Mouse (Mus musculus): ENCODE results near the gene Myh9. TPM values are rescaled to one million over a fixed set of nuclear protein-coding genes. Genes with fewer than 3 reads are reported as not detected.

The Myh9 gene
- 10 to 100 TPM; 70.3 to 73.8 TPM for total RNA-seq (2021)
- long read RNA-seq, experiment 1, full-length matches to known transcripts: 7 of 15 reads
- long read RNA-seq, experiment 1, partial matches to known transcripts: 8 of 15 reads
- long read RNA-seq, experiment 1, other reads (novel, unspliced or antisense): 0 of 15 reads
- long read RNA-seq, experiment 2, full-length matches to known transcripts: 5 of 10 reads
- long read RNA-seq, experiment 2, partial matches to known transcripts: 4 of 10 reads
- long read RNA-seq, experiment 2, other reads (novel, unspliced or antisense): 1 of 10 reads

DNA sequence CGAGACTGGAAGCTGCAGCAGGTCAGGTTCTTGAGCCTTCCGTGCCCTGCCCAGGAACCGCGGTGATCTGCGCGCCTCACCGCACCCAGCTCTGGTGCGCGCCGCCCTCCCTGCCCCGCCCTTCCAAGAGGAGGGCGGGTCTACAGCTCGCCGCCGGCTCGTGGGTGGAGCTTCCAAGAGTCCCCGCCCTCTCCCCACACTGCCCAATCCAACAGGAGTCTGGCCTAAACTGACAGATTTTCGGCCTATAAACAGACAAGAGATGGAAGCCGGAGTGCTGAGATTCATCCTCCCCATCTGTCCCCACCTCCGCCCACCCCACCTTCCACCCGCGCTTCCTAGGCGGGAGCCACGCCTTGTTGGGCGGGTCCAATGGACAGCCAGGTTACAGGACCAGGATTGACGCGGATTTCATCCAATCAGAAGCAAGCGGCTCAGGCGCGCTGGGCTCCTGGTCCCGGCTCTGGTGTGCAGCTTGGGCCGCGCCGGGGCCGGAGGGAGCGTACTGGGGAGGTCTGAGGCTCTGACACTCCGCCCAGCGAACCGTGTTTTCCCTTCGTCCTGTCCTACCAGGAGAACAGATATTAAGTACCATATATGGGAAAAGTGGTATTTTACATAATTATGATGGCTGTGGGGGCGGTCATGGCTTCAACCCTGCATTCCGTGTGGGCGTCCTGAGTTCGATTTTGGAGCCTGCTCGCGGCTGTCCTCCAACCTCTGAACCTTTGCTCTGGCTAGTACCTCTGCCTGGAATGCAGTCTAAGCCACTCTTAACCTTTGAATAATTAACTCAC is at the start of gene Myh9:
Gene Myh9, minus strand, starts transcription at position 129 of the 797 bp plus-strand sequence.
- intact Hi-C loops (cut with DNase I): loop anchor here (5.0 kb wide), 1 partner anchor 60 kb away; no protein-coding TSS in a partner anchor

DNA sequence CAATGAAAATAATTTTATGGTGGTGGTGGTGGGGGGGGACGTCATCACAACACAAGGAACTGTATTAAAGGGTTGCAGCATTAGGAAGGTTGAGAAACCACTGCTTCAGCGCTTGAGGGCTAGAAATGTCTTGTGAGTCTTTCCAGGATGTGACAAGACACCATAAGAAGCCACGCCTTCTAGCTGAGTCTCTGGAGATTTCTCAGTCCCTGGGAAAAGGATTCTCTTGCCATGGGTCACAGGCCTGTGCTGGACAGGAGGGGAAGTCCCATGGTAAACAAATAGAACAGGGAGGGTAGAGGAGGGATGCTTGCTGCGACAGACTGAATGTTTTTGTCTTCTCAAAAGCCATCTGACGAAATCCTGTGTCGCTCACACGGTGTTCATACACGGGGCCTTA is 49.8 kb upstream of the Myh9 start:
- DNase-seq (ENCODE audit: low spot score in 2 of 2): no peak
- intact Hi-C loops (cut with DNase I): no loop called here

More for the DNA sequence above, at the start of gene Myh9:
- DNase-seq (ENCODE audit: low spot score in 2 of 2): peak; percentile 99 to 100

GRCm38 (mm10) chr15:77889761-77890422 is 47.9 kb upstream of the Myh9 start:
- DNase-seq (ENCODE audit: low spot score in 2 of 2): no peak
- intact Hi-C loops (cut with DNase I): no loop called here

DNA sequence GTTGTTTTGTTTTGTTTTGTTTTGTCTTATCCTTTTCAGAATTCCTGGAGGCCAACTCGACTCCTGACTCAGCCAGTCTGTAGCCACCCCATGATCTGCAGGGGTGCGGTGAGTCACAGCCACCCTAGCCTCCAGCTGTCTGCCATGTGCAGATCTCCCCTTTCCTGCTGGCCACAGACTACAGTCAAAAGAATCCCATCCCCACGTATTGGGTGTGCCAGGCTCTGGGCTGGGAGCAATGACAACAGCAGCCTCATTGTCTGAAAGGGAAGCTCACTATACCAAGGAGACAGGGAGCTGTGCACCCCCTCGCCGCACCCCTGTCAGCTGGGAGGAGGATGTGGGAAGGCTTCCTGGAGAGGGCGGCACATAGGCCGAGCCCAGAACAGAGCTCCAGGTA is 46.3 kb upstream of the Myh9 start:
- intact Hi-C loops (cut with DNase I): no loop called here

GRCm38 (mm10) chr15:77887093-77887488 is 45.1 kb upstream of the Myh9 start:
- intact Hi-C loops (cut with DNase I): no loop called here
- peak; percentile 20 to 39 for DNase-seq (ENCODE audit: low spot score in 2 of 2)

More for the DNA sequence above, 46.3 kb upstream of the Myh9 start:
- DNase-seq (ENCODE audit: low spot score in 2 of 2): no peak

DNA sequence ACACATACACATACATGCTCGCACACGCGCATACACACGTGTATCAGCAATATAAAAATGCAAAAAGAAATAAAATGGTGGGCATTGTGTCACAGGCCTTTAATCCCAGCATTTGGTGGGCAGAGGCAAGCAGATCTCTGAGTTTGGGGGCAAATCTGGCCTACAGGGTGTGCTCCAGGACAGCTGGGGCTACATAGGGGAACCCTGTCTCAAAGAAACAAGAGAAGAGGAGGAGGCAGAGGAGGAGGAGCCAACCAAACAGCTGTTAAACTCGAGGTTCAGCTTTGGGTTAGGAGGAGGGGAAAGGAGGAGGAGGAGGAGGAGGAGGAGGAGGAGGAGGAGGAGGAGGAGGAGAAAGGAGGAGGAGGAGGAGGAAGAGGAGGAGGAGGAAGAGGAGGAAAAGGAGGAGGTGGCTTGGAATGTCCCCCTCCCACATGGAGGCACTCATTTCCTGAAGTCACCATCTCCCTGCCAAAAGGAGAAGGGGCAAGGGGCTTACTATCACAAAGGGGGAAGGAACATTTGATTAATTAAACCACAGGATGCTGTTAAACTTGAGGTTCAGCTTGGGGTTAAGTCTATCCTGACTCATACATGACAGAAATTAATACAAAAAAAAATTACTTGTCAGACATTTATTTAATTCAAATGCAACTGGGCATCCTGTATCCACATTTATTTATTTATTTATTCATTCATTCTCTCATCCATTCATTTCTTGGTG is 44.6 kb upstream of the Myh9 start:
- DNase-seq (ENCODE audit: low spot score in 2 of 2): no peak
- intact Hi-C loops (cut with DNase I): no loop called here

DNA sequence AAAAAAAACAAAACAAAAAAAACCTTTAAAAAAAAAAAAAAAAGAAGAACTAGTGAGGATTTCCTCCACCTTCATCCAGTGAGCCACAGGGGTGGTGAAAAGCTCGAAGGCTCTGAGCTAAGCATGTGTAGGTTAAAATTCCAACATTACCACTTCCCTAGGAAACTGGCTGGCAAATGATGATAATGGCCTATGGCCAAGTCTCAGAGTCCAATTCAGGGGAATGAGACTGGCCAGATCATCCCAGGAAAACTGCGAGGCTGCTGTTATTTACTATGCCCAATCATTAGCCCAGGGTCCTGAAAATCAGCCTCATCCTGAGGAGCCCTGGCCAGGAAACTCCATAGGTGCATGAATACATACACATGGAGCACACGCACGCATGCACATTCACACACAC is 44.0 kb upstream of the Myh9 start:
- DNase-seq (ENCODE audit: low spot score in 2 of 2): no peak
- intact Hi-C loops (cut with DNase I): no loop called here

- no peak for DNase-seq (ENCODE audit: low spot score in 2 of 2)
- intact Hi-C loops (cut with DNase I): no loop called here
These were observed 43.2 kb upstream of the Myh9 start for GRCm38 (mm10) chr15:77885159-77885558.

GRCm38 (mm10) chr15:77883697-77884010 is 41.7 kb upstream of the Myh9 start:
- intact Hi-C loops (cut with DNase I): no loop called here

DNA sequence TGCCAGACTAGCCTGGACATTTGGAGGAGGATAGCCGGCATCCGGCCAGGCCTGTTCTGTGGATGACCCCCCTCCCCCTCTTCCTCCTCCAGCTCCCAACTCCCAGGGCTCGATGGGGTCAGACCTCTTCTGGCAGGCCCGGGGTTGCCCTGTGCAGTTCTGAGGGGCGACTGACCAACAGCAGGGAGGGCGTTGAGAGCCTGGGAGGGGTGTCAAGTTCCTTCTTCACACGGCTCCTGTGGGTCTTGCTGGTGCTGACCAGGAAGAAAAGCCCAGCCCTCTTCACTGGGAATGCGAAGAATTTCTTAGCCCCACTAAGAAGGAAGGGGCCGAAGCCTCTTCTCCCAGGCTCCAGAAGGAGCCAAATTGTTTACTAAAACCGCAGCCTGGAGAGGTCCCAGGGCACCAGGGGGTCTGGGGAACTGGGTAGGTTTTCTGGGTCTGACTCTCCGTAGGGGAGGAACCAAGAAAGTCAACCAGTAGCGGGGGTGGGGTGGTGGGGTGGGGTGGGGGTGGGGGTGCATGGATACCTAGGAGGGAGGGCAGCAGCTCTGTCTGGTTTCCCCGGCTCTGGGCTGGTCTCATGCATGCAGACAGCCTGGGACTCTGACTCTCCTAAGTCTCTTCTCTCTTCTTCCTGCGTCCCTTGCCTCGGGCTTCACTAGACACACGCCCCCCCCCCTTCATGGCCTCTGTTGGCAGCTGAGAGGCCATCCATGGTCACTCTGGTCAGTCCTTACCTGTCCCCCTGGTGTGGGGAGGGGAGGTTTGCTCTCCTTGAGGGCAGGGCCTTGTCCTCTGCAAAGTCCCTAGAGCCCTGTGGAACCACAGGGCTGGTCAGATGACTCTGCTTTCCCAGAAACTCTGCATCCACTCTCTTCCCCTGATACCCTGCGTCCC is 41.1 kb upstream of the Myh9 start:
- intact Hi-C loops (cut with DNase I): no loop called here
- DNase-seq (ENCODE audit: low spot score in 2 of 2): no peak

More at GRCm38 (mm10) chr15:77883697-77884010, 41.7 kb upstream of the Myh9 start:
- no peak for DNase-seq (ENCODE audit: low spot score in 2 of 2)

- intact Hi-C loops (cut with DNase I): no loop called here
- DNase-seq (ENCODE audit: low spot score in 2 of 2): no peak
These were observed 40.3 kb upstream of the Myh9 start for GRCm38 (mm10) chr15:77882297-77882696.

- no peak for DNase-seq (ENCODE audit: low spot score in 2 of 2)
- intact Hi-C loops (cut with DNase I): no loop called here
These were observed 39.7 kb upstream of the Myh9 start for GRCm38 (mm10) chr15:77881698-77882097.

GRCm38 (mm10) chr15:77880738-77881137 is 38.8 kb upstream of the Myh9 start:
- intact Hi-C loops (cut with DNase I): no loop called here
- no peak for DNase-seq (ENCODE audit: low spot score in 2 of 2)

DNA sequence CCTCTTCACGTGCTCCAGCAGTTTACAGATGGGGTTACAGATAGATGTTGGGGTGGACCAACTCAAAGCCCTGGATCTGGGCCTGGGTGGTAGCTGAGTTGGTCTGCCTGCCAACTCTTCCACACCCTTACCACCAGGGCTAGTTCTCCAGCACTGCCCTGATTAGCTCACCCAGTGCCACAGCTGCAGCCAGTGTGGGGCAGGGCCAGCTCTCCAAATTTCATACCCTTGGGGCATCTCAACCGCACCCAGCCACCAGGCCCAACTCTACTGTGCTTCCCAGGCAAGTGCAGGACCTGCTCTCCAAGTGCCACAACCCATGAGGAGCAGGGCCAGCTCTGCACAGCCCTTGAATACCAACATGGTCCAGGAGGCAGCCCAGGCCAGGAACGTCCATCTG is 37.8 kb upstream of the Myh9 start:
- intact Hi-C loops (cut with DNase I): no loop called here
- DNase-seq (ENCODE audit: low spot score in 2 of 2): no peak

DNA sequence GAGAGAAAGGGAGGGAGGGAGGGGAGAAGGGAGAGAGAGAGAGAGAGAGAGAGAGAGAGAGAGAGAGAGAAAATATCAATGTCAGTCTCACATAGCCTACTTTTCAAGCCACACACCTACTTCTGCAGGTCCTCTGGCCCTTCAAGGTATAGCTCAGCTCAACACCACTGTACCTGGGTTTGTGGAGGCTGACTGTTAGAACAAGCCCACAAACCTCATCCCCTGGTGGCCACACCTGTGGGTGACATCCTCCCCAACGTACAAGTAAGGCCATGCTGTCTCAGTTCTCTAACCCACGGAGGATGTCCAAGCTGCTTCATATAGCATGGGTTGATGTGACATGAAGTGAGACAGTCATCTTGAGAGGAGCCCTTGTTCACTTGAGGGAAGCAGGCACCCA is 35.2 kb upstream of the Myh9 start:
- no peak for DNase-seq (ENCODE audit: low spot score in 2 of 2)
- intact Hi-C loops (cut with DNase I): no loop called here

GRCm38 (mm10) chr15:77876716-77877115 is 34.7 kb upstream of the Myh9 start:
- DNase-seq (ENCODE audit: low spot score in 2 of 2): no peak
- intact Hi-C loops (cut with DNase I): no loop called here

DNA sequence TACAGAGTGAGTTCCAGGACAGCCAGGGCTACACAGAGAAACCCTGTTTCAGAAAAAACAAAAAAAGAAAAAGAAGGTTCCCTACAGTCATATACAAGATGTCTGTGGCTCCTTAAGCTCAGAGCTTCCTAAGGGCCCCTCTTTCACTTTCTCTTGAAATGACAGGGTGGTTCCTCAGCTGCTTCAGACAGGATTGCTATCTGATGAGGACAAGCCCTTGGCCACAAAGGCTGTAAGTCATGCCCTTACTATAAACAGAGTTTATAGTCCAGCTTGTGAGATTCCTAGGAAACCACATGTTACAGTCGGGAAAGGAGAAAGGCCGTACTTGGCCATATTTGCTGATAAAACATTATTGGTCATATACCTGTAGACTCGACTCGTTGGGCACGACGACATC is 34.0 kb upstream of the Myh9 start:
- no peak for DNase-seq (ENCODE audit: low spot score in 2 of 2)
- intact Hi-C loops (cut with DNase I): no loop called here

GRCm38 (mm10) chr15:77874807-77875206 is 32.8 kb upstream of the Myh9 start:
- DNase-seq (ENCODE audit: low spot score in 2 of 2): no peak
- intact Hi-C loops (cut with DNase I): no loop called here

GRCm38 (mm10) chr15:77874310-77874709 is 32.3 kb upstream of the Myh9 start:
- no peak for DNase-seq (ENCODE audit: low spot score in 2 of 2)
- intact Hi-C loops (cut with DNase I): no loop called here
